Mouse (Mus musculus) adrenal gland, postnatal 4 days (tissue): ENCODE measurements around the gene Ggn. TPM values are rescaled to one million over a fixed set of nuclear protein-coding genes. Genes with fewer than 3 reads are reported as not detected.
"Not testable (repeated sequence)": the region's sequence is repeated elsewhere in the genome, so short reads cannot be mapped to it uniquely, and the experiment has no call there.

ENCODE experiments used
- DNase-seq, 2 experiments: peaks; one replicate each; pipeline ENCODE4 v3.0.0; 2021 to 2022; ENCODE audit warnings: low spot score in 2 of 2, mixed read lengths in 2 of 2
- total RNA-seq, 2 experiments: library from RNA; stranded (reverse); gene quantifications; 2 replicates each; pipeline ENCODE4 v1.2.3; 2021

Gene Ggn
- total RNA-seq, 2 experiments from 2014 or later: 1.8 to 2.5 TPM

GRCm38 (mm10) chr7:29211415-29212198 is 41.6 kb downstream of the Ggn start:
- peak; percentile 51 to 69 for DNase-seq

- DNase-seq: no peak
These were observed 42.3 kb downstream of the Ggn start for GRCm38 (mm10) chr7:29212199-29212765.

DNA sequence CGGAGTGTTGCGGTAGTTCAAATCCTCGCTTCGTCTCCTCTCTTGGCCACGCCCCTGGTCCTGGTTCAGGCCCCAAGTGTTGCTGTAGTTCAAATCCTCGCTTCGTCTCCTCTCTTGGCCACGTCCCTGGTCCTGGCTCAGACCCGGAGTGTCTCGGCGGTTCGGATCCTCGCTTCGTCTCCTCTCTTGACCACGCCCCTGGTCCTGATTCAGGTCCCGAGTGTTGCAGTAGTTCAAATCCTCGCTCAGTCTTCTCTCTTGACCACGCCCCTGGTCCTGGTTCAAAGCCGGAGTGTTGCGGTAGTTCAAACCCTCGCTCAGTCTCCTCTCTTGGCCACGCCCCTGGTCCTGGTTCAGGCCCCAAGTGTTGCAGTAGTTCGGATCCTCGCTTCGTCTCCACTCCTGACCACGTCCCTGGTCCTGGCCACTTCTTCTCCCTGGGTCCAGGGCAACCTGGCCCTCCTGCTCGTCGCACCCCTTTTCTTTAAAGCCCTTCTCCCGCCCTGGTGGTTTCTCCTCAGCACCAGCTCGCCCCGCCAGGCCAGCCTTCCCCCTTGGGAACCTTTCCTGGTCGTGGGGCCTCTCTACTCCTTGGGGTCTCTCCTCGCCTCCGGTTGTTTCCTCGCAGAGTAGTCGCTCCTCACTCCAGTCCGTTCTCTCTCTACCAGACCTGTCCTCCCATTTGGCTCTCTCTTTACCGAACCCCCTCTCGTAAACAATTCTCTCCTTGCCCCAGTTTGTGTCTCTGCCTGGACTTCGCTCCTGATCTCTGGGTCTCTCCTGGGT is 43.0 kb downstream of the Ggn start:
- not testable (repeated sequence) for DNase-seq

- DNase-seq: no peak
These were observed 43.7 kb downstream of the Ggn start, which contains the start of gene Catsperg1 for GRCm38 (mm10) chr7:29213675-29214082. TSS of gene Catsperg1 (minus strand) at chr7:29214035.

DNA sequence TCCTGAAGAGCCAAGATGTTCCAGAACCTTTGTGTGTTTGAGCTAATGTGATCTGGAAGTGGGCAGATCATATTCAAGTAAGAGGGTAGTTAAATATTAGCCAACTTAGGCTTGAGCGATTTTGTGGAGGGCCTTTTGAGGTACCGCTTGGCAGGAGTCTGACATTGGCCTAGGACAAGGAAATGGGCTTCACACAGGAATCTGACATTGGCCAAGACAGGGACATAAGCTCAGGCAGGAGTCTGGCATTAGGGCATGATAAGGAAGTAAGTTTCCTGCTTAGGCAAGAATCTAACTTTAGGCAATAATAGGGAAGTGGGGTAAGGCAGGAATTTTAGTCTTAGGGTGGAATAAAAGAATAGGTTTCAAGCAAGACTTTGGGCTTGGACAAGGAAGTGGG is 44.2 kb downstream of the Ggn start:
- DNase-seq: no peak

- DNase-seq: no peak
These were observed 44.8 kb downstream of the Ggn start for GRCm38 (mm10) chr7:29214846-29215245.

Other genes starting within 250 kb of the Ggn start
- 100 to 1,000 TPM; 220 to 242 TPM for gene Actn4, start 207.9 kb upstream of the Ggn start, total RNA-seq
- 100 to 1,000 TPM; 308 to 312 TPM for gene Eif3k, start 188.3 kb upstream of the Ggn start, total RNA-seq
- 1 to 10 TPM; 2.5 to 3.6 TPM for gene Map4k1, start 188.2 kb upstream of the Ggn start, total RNA-seq
- gene Ryr1, start 45.0 kb upstream of the Ggn start, total RNA-seq: 10 to 100 TPM in 1 of 2 experiments, 1 to 10 TPM in 1; 5.9 to 15.1 TPM
- gene Rasgrp4, start 35.4 kb upstream of the Ggn start, total RNA-seq: 1 to 10 TPM; 2.4 TPM
- gene Fam98c, start 14.0 kb upstream of the Ggn start, total RNA-seq: 10 to 100 TPM; 16.2 to 17.2 TPM
- 10 to 100 TPM; 14.5 to 15.8 TPM for gene Spred3, start 201 bp downstream of the Ggn start, total RNA-seq
- 100 to 1,000 TPM; 188 to 192 TPM for gene Psmd8, start 10.5 kb downstream of the Ggn start, total RNA-seq
- gene Catsperg1, start 43.8 kb downstream of the Ggn start, total RNA-seq: 1 to 10 TPM; 2.0 TPM
- gene Kcnk6, start 62.3 kb downstream of the Ggn start, total RNA-seq: 1 to 10 TPM; 2.9 to 3.6 TPM
- gene Yif1b, start 68.1 kb downstream of the Ggn start, total RNA-seq: 10 to 100 TPM; 48.2 to 49.7 TPM
- 1 to 10 TPM; 2.4 to 4.5 TPM for gene 2200002D01Rik, start 78.3 kb downstream of the Ggn start, total RNA-seq
- gene Spint2, start 111.7 kb downstream of the Ggn start, total RNA-seq: 10 to 100 TPM; 46.1 to 85.1 TPM
- 10 to 100 TPM; 14.3 to 15.0 TPM for gene Ppp1r14a, start 119.1 kb downstream of the Ggn start, total RNA-seq
- gene Dpf1, start 133.7 kb downstream of the Ggn start, total RNA-seq: 1 to 10 TPM; 5.0 to 5.7 TPM